Mouse (Mus musculus) liver, embryonic 14.5 days (tissue): ENCODE data around the gene Chn2. TPM values are rescaled to one million over a fixed set of nuclear protein-coding genes. Genes with fewer than 3 reads are reported as not detected.

Experiments
- ATAC-seq: fragments of 200-750 bp; cut with Nextera tagmentation; 2 replicates; pipeline ENCODE4 v1.8.0; 2017; ENCODE audit warnings: moderate number of reproducible peaks, mild to moderate bottlenecking, moderate library complexity; ENCODE audit not compliant: insufficient read depth
- DNase-seq, 3 experiments: peaks; one replicate each; pipeline ENCODE4 v3.0.0-alpha.2; 2012 to 2013; ENCODE audit warnings: low read depth in 3 of 3, low spot score in 3 of 3
- H3K27ac ChIP-seq: fragments of 300-500 bp; sonication (generic); 2 replicates; pipeline ENCODE4 v1.5.1; 2014; ENCODE audit warnings: moderate library complexity, mild to moderate bottlenecking, control low read depth, inconsistent platforms
- H3K27me3 ChIP-seq: fragments of 300-500 bp; sonication (generic); 2 replicates; pipeline ENCODE4 v1.6.1; 2014; ENCODE audit warnings: mild to moderate bottlenecking, low read length, moderate library complexity; ENCODE audit not compliant: control insufficient read depth, insufficient read depth
- H3K36me3 ChIP-seq: fragments of 300-500 bp; sonication (generic); replicated peaks from 2 replicates; pipeline ENCODE4 v1.6.1; 2014; ENCODE audit warnings: low read depth; ENCODE audit not compliant: control insufficient read depth, insufficient read depth
- H3K4me1 ChIP-seq, 2 experiments: fragments of 200-500 bp in 1 of 2; fragments of 300-500 bp in 1 of 2; sonication (generic) in 1 of 2; replicated peaks; 2 replicates each; pipeline ENCODE4 v1.6.1; 2012 to 2014; ENCODE audit warnings: antibody characterized with exemption in 1 of 2, inconsistent platforms in 1 of 2, low read length in 1 of 2; ENCODE audit not compliant: control insufficient read depth in 2 of 2, insufficient read depth in 2 of 2
- H3K4me2 ChIP-seq: fragments of 300-500 bp; sonication (generic); 2 replicates; pipeline ENCODE4 v1.6.1; 2014; ENCODE audit warnings: low read depth, mild to moderate bottlenecking, control low read depth, moderate library complexity
- H3K4me3 ChIP-seq, 2 experiments: fragments of 200-500 bp in 1 of 2; fragments of 300-500 bp in 1 of 2; sonication (generic) in 1 of 2; 2 replicates each; pipeline ENCODE4 v1.5.1; 2012 to 2014; ENCODE audit warnings: low read depth in 2 of 2, low read length in 2 of 2, mild to moderate bottlenecking in 2 of 2, control low read depth in 1 of 2, inconsistent platforms in 1 of 2, moderate library complexity in 1 of 2; ENCODE audit not compliant: insufficient read depth in 1 of 2
- H3K9ac ChIP-seq: fragments of 300-500 bp; sonication (generic); replicated peaks from 2 replicates; pipeline ENCODE4 v1.6.1; 2014; ENCODE audit warnings: mild to moderate bottlenecking, control low read depth, moderate library complexity
- H3K9me3 ChIP-seq: fragments of 300-500 bp; sonication (generic); 2 replicates; pipeline ENCODE4 v1.6.1; 2016; ENCODE audit warnings: low read length, mixed read lengths; ENCODE audit not compliant: control insufficient read depth
- CTCF ChIP-seq: IDR thresholded peaks from 2 replicates; pipeline ENCODE4 v1.5.1; 2016; ENCODE audit warnings: antibody characterized with exemption, low read depth, control low read depth
- EP300 ChIP-seq: IDR thresholded peaks from 2 replicates; pipeline ENCODE4 v1.6.1; 2016; ENCODE audit warnings: antibody characterized with exemption, low read depth
- WGBS: fragments of 180-500 bp; shearing (Covaris S2); extraction: QIAGEN DNeasy Blood & Tissue Kit; methylation state at CpG from one replicate; pipeline ENCODE4 v1.1.7; 2014; ENCODE audit not compliant: insufficient replicate concordance; 5-methylcytosine and 5-hydroxymethylcytosine counted together
- polyA plus RNA-seq, 2 experiments: library from polyadenylated mRNA; depleted of rRNA in 1 of 2; stranded (reverse) in 1 of 2; unstranded in 1 of 2; fragments of >200 nt; fragmentation: Nextera tagmentation in 1 of 2; extraction: Ambion mirVana in 1 of 2; gene quantifications; 2 replicates each; pipeline versions ENCODE4 v1.2.1 to v1.2.3; 2012 to 2014

Gene Chn2
- polyA plus RNA-seq, 2 experiments: 1.7 to 4.3 TPM

DNA sequence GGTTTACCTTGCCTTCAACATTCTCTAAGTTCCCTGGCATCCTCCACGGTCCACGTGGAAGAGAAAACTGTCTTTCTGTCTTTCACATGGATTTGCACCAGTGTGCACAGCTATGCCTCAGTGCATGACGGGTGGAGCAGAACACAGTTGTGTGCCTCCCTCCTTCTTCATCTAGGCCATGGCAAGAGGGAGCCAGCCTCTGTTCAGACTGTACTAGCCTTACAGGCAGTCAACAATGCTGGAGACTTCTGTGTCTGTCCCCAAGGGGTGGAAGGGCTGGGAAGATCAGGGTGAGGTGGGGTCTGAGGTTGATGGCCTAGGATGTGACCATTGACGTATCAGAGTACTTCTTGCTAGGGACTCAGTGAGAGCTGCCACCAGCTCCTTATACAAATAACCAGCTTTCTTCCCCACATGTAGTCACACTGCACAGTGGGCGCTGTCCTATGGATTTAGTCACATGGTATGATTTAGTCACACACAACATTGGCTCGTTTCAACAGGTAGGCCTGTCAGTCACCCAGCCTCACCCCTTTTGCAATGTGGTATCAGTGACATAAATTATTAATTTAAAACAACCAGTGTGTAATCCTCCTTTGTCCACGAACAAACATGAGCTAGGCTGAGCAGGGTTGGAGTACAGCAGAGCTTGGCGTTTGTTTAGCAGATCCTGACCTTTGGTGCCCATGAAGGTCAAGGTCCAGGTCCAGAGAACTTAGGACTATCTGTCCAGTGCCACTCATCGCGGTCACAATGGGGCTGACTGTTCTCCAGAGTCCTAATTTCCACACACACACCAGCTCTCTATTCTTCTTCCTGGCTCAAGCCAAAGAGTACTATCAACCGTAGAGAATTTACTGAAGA lies 7.8 kb downstream of the Chn2 start:
- no peak overlapping the region for H3K9ac ChIP-seq
- TF ChIP-seq EP300 (no peak), CTCF (no peak)
- H3K27ac ChIP-seq: no peak overlapping the region

DNA sequence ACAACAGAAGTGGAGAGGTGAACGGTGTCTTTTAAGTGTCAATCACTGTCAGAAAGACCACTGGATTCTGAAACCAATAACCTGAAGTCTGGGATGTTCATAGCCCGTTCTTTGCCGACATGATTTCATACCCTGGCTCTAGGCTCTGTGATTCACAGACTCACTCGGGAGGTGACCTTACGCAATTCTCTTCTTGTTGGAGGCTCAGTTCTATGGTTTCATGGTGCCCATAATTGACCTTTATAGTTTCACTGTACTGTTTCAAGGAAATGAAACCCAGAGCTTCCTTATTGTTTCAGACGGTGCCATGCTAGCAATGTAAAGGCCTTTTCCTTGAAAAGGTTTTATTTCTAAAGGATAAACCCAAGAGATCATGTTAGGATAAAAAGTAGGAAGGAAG lies 9.4 kb downstream of the Chn2 start:
- WGBS: 65% methylated on average over 6 of the region's 6 CpGs
- H3K4me3 ChIP-seq: no peak overlapping the region
- no peak overlapping the region for H3K9ac ChIP-seq
- DNase-seq (no peak), ATAC-seq (no peak)
- no peaks in the 10 kb centered on the region for H3K27me3 ChIP-seq
- H3K4me2 ChIP-seq: no peak overlapping the region
- no peaks in the 10 kb centered on the region for H3K36me3 ChIP-seq
- H3K4me1 ChIP-seq: peaks cover 0 to 11% of the 10 kb centered on the region in 2 experiments; a peak in 2 of 4 replicates
- no peak for TF ChIP-seq EP300
- no peak for TF ChIP-seq CTCF
- no peaks in the 10 kb centered on the region for H3K9me3 ChIP-seq
- H3K27ac ChIP-seq: no peak overlapping the region

More for the DNA sequence above, 7.8 kb downstream of the Chn2 start:
- no peak overlapping the region for H3K4me2 ChIP-seq
- 60% methylated on average over 11 of the region's 11 CpGs for WGBS
- DNase-seq (no peak), ATAC-seq (peak; percentile 39)
- H3K27me3 ChIP-seq: no peaks in the 10 kb centered on the region
- H3K4me3 ChIP-seq: no peak overlapping the region
- H3K4me1 ChIP-seq: peaks cover 0 to 11% of the 10 kb centered on the region in 2 experiments; a peak in 2 of 4 replicates
- no peaks in the 10 kb centered on the region for H3K9me3 ChIP-seq
- H3K36me3 ChIP-seq: no peaks in the 10 kb centered on the region

DNA sequence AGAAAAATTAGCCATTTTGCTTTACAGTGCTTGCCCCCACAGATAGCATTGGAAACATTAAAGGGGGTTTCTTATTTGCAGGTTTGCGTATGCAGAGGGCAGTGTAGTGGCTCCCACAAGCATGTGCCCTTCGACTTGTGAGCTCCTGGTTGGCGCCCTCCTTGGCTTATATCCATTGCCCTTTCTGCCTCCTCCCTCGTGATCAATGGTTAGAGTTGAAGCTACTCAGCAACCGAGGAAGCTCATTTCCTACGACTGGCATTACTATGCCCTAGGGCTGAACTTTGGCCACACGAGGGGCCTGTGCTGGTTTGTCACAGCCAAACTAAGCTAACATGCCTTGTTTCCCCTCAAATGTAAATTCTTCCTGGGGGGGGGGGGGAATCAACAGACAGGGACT lies 11.8 kb downstream of the Chn2 start:
- ATAC-seq (no peak), DNase-seq (no peak)
- Histone ChIP-seq H3K4me3 (no peak overlapping the region), H3K36me3 (no peaks in the 10 kb centered on the region), H3K4me1 (peaks cover 0 to 11% of the 10 kb centered on the region in 2 experiments; a peak in 2 of 4 replicates), H3K27ac (no peak overlapping the region), H3K9me3 (no peaks in the 10 kb centered on the region), H3K4me2 (no peak overlapping the region), H3K27me3 (no peaks in the 10 kb centered on the region), H3K9ac (no peak overlapping the region)
- 58% methylated on average over 7 of the region's 7 CpGs for WGBS
- TF ChIP-seq EP300 (no peak), CTCF (no peak)

DNA sequence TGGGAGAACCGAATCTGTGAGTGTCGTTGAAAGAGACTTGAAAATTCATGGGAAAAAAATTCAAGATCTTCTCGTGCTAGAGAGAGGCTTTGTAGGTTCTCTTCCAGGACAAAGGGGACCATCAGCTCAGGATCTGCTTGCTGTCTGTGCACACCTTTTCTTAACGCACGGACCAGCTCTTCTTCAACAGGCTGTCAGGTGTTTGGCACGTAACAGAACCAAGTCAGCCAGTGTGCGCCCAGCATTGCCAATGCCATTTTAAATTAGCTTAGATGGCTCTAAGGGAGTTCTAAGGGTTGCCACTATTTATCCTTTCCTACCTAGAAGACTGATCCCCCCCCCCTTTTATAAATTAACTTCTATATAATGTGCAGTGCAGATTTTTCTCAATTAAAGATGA lies 12.8 kb downstream of the Chn2 start:
- H3K9ac ChIP-seq: no peak overlapping the region
- no peak overlapping the region for H3K4me2 ChIP-seq
- no peak overlapping the region for H3K27ac ChIP-seq
- no peak for ATAC-seq
- H3K4me3 ChIP-seq: no peak overlapping the region
- peaks cover 0 to 7% of the 10 kb centered on the region in 2 experiments; a peak in 2 of 4 replicates for H3K4me1 ChIP-seq
- H3K27me3 ChIP-seq: no peaks in the 10 kb centered on the region
- no peaks in the 10 kb centered on the region for H3K9me3 ChIP-seq
- no peaks in the 10 kb centered on the region for H3K36me3 ChIP-seq
- TF ChIP-seq EP300: no peak
- TF ChIP-seq CTCF: no peak
- DNase-seq: no peak
- 72% methylated on average over 7 of the region's 7 CpGs for WGBS

DNA sequence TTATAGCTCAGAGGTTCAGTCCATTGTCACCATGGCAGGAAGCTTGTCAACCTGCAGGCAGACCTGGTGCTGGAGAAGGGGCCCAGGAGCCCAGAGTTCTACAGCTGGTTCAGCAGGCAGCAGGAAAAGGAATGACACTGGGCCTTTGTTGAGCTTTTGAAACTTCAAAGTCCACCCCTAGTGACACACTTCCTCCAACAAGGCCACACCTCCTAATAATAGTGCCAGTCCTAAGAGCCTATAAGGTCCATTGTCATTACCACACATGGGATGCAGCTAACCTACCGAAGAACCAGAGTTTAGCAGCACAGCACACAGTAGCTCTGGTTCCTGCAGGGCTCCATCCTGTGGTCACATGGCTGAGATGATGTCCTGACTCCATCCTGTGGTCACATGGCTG lies 13.3 kb downstream of the Chn2 start:
- no peak for DNase-seq
- no peak overlapping the region for H3K4me3 ChIP-seq
- H3K36me3 ChIP-seq: no peaks in the 10 kb centered on the region
- H3K4me2 ChIP-seq: no peak overlapping the region
- no peak for ATAC-seq
- H3K9me3 ChIP-seq: no peaks in the 10 kb centered on the region
- H3K9ac ChIP-seq: no peak overlapping the region
- no peaks in the 10 kb centered on the region for H3K27me3 ChIP-seq
- WGBS: 55% methylated on average over 1 of the region's 1 CpGs
- peaks cover 0 to 3% of the 10 kb centered on the region in 2 experiments; a peak in 1 of 4 replicates for H3K4me1 ChIP-seq
- TF ChIP-seq EP300 (no peak), CTCF (no peak)
- H3K27ac ChIP-seq: no peak overlapping the region
